Mouse (Mus musculus): ENCODE measurements around the gene N4bp2l2.

N4bp2l2 gene

GRCm38 (mm10) chr5:150566226-150566625 is 99.8 kb downstream of the N4bp2l2 start:
- no peak for DNase-seq (ENCODE audit: inconsistent ontology term)

DNA sequence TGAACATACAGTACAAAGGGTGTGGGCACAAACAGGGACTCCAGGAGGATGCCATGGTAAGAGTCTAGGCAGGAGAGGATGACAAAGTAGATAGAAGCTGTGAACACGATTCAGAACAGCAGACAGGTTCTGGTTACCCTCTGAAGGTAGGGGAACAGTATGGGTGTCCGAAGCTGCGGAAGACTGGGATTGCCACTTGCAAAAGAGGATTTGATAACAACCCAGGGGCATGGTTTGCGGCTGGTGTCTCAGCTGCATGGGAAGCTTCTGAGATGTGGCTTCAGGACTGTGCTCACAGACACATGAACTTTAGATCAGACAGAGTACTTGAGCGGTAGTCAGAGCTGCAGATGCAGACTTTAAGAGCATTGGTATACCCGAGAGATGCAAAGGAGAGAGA is 101.6 kb downstream of the N4bp2l2 start:
- DNase-seq (ENCODE audit: inconsistent ontology term) = no peak

DNA sequence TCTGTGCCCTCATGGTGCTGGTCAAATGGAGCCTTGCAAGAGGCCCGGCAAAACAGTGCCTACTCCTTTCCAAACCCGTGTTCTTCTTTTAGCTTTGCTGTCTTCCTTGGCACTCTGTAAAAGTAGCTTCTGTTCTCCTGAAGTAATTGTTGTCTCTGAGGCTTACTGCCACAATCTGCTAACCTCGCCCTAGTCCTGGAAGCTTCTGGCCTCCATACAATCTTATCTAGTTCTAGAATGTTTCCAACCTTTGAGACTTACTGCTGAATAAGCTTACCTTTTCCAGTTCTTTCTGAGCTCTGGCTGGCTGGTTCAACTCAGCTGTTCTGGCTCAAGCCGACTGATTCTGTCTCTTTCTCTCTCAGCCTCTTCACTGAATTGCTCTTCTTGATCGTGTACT is 104.2 kb downstream of the N4bp2l2 start:
- DNase-seq (ENCODE audit: inconsistent ontology term) = no peak

DNA sequence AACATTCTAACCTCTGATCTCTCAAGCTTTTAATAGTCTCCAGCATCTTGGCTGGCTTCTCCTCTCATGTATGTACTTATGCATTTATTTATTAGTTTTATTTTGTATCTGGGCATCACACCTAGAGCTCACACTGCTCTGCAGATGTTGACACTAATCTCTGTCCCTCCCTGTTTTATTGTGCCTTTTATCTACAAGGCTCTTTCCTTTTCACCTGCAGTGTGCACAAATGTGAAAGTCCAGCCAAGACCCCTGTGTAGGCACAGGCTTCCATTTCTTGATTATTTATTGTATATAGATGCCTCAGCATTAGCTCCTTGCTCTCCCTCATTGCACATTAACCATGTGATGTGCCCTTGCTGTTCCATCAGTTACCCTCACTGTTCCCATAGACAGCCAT is 104.6 kb downstream of the N4bp2l2 start:
- no peak for DNase-seq (ENCODE audit: inconsistent ontology term)

DNA sequence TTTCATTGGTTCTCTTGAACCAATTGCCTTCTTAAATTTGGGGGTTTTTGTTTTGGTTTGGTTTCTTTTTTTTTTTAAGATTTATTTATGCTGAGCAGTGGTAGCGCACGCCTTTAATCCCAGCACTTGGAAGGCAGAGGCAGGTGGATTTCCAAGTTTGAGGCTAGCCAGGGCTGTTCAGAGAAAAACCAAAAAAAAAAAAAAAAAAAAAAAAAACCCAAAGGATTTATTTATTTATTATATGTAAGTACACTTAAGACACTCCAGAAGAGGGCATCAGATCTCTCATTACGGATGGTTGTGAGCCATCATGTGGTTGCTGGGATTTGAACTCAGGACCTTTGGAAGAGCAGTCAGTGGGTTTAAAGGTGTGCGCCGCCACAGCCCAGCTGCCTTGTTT is 105.1 kb downstream of the N4bp2l2 start:
- no peak for DNase-seq (ENCODE audit: inconsistent ontology term)

DNA sequence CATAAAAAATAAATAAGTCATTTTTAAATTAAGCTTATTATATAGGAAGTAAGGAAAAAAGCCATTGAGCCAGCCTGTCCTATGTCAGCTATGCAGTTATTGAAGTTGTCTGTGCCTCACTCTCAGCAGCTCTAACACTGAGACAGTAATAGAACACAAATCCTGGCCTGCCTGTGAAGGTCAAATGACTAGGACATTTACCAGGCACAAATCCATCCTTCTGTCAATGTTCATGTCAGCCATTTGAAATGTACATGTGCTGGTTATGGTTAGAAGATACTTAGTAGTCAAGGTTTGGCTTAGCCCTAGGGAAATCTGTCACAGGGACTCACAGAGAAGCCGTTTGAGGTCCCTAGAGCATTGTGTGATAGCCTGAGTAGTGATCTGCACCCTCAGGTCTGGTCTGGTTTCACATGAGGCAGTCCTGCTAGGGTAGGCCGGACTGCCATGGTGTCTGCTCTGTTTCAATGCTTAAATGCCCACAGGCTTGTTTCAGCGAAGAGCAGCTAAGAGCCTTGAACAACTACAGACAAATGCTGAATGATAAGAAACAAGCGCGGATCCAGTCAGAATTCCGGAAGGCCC is 106.4 kb downstream of the N4bp2l2 start:
- DNase-seq (ENCODE audit: inconsistent ontology term) = no peak

Measured in Muller cell, postnatal 12 days (primary cell).